Mouse (Mus musculus) small intestine, adult 2 months (tissue): ENCODE results near the gene Bace2. TPM values are rescaled to one million over a fixed set of nuclear protein-coding genes. Genes with fewer than 3 reads are reported as not detected.

ENCODE experiments used
- H3K27ac ChIP-seq: fragments of 200-500 bp; 2 replicates; pipeline ENCODE4 v1.5.1; 2012; ENCODE audit warnings: low read depth, low read length, control low read depth, inconsistent platforms; ENCODE audit not compliant: insufficient read depth
- H3K27me3 ChIP-seq: fragments of 200-500 bp; 2 replicates; pipeline ENCODE4 v1.6.1; 2012; ENCODE audit warnings: mild to moderate bottlenecking, moderate library complexity, low read length, inconsistent platforms; ENCODE audit not compliant: control insufficient read depth, insufficient read depth
- H3K36me3 ChIP-seq: fragments of 200-500 bp; 2 replicates; pipeline ENCODE4 v1.6.1; 2012; ENCODE audit warnings: mild to moderate bottlenecking, low read length, control low read depth, inconsistent platforms; ENCODE audit not compliant: control insufficient read depth, insufficient read depth
- H3K4me1 ChIP-seq: fragments of 200-500 bp; 2 replicates; pipeline ENCODE4 v1.6.1; 2012; ENCODE audit warnings: low read length, inconsistent platforms, mixed read lengths; ENCODE audit not compliant: control insufficient read depth, insufficient read depth, insufficient read length
- H3K4me3 ChIP-seq: fragments of 200-500 bp; 2 replicates; pipeline ENCODE4 v1.5.1; 2012; ENCODE audit warnings: low read depth, mild to moderate bottlenecking, control low read depth, inconsistent platforms, low read length, moderate library complexity
- CTCF ChIP-seq: fragments of 200-500 bp; IDR thresholded peaks from 2 replicates; pipeline ENCODE4 v1.5.1; 2012; ENCODE audit warnings: low read depth, mild to moderate bottlenecking, control low read depth, inconsistent platforms, low read length, moderate library complexity, mixed read lengths; ENCODE audit not compliant: insufficient replicate concordance, insufficient read length; ENCODE audit errors: extremely low read depth
- POLR2A ChIP-seq: fragments of 200-500 bp; IDR thresholded peaks from 2 replicates; pipeline ENCODE4 v1.6.1; 2012; ENCODE audit warnings: low read depth, mild to moderate bottlenecking, control low read depth, inconsistent platforms, low read length, moderate library complexity
- WGBS: fragments of 180-500 bp; shearing (Covaris S2); methylation state at CpG from one replicate; pipeline ENCODE4 v1.1.7; 2018; 5-methylcytosine and 5-hydroxymethylcytosine counted together
- polyA plus RNA-seq: library from polyadenylated mRNA; depleted of rRNA; stranded (reverse); fragments of >200 nt; gene quantifications from 2 replicates; pipeline ENCODE4 v1.2.3, GENCODE M21; 2012

Bace2 gene
- polyA plus RNA-seq, 1 experiment, result 2.0 TPM

DNA sequence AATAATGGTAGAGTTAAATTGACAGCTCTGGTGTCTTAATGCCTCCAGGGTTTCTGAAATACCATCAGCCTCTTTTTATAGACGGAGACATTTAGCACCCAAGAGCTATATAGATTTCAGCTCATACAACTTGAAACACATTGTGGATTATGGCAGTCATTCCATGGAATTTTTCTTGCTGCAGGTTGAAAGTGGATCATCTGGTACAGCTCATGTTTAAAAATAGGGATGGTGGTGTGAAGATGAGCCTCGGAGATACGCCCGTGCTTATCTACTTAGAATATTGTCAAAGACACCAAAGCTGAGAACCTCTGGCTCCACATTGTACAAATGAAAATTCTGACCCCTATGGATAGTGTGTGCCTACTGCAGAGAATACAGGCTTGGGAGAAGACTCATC is 73.5 kb downstream of the Bace2 start:
- no peaks in the 10 kb centered on the region for H3K27me3 ChIP-seq
- no peak overlapping the region for H3K27ac ChIP-seq
- 94% methylated on average over 4 of the region's 4 CpGs for WGBS
- no peak for TF ChIP-seq POLR2A
- no peak for TF ChIP-seq CTCF
- H3K4me1 ChIP-seq, result no peaks in the 10 kb centered on the region
- H3K4me3 ChIP-seq, result no peak overlapping the region
- H3K36me3 ChIP-seq, result no peaks in the 10 kb centered on the region

DNA sequence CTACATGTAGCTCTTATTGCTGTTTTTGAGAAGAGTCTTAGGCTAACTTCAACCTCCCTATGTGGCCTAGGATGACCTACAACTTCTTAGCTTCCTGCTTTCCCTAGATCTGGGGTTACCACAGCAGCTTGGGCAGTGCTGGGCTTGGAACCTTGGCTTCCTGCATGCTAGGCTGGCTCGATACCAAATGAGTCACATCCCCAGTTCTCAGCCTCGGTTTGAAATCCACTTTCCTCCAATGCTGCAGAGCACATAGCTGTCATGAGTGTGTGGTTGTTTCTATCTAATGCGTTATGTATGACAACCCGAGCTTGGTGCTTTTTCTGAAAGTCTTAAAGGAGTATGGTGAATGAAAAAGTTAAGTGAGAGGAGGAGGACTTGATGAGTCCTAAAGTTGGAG is 74.8 kb downstream of the Bace2 start:
- WGBS, result 46% methylated on average over 4 of the region's 4 CpGs
- Histone ChIP-seq H3K4me1 (no peaks in the 10 kb centered on the region), H3K27me3 (no peaks in the 10 kb centered on the region), H3K27ac (no peak overlapping the region), H3K4me3 (no peak overlapping the region), H3K36me3 (no peaks in the 10 kb centered on the region)
- TF ChIP-seq POLR2A, result no peak
- no peak for TF ChIP-seq CTCF

DNA sequence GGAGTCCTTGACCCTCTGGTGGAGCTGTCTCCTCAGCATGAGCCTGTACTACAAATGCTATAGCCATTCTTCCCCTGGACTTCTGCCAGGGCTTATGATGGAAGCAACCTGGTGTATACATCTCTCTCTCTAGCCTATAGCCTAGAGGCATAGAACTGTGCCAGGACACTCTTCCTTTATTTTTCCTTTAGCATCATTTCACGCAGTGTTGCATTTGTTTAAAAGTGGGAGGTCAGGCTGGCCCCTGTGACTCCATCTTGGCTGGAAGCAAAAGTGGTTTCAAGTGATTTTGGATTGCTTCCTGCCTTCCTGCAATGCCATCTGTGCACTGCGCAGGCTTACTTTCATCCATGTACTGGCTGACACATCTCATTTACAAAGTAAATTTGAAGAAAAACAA is 77.7 kb downstream of the Bace2 start:
- no peaks in the 10 kb centered on the region for H3K4me1 ChIP-seq
- TF ChIP-seq POLR2A (no peak), CTCF (no peak)
- no peaks in the 10 kb centered on the region for H3K27me3 ChIP-seq
- H3K36me3 ChIP-seq, result no peaks in the 10 kb centered on the region
- 83% methylated on average over 2 of the region's 2 CpGs for WGBS
- H3K27ac ChIP-seq, result no peak overlapping the region
- H3K4me3 ChIP-seq, result no peak overlapping the region

DNA sequence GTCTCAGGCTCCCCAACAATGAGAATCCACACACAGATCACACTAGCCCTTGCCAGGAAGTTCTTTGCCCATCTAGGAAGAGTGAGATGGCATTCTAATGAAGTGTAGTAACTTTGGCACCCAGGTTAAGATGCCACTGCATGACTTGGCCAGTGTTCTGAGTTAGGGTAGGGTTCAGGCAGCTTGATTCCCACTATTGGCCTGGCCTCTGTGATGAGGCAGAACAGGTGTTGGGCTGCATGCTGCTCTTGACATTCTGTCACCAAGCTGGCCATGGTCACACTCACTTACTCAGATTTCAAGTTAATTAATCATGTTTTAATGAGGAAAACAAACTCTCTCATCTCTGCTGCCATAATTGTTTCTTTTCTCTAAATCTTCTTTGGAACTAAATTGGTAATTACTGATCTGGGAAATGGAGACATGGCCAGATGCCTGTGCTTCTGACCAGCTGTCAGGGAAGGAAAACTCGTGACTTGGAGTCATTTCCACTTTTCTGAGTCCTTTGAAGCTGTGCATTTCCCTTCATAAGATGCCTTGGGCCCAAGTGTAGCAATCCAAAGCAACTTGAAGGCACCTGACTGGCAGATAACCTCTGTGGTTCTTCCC is 81.0 kb downstream of the Bace2 start:
- H3K4me1 ChIP-seq, result no peaks in the 10 kb centered on the region
- no peak overlapping the region for H3K27ac ChIP-seq
- 61% methylated on average over 1 of the region's 1 CpGs for WGBS
- TF ChIP-seq CTCF, result no peak
- no peak for TF ChIP-seq POLR2A
- no peaks in the 10 kb centered on the region for H3K36me3 ChIP-seq
- no peaks in the 10 kb centered on the region for H3K27me3 ChIP-seq
- no peak overlapping the region for H3K4me3 ChIP-seq

DNA sequence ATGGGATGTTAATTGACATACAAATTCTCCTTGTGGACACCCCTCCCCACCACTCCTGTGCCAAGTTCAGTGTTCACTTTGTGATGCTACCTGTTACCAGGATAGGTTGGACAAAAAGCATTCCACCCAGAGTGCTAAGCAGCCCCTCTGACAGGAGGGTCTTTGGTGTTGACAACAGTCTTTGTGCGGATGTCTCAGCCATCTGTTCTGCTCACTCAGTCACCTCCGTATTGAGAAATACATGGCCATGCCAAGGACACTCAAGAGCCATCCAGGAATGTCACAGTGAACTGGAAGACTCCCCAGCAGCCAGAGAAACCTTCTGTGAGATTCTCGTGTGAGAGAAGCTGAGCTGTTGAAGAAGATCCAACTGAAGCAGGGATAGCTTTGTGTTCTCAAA is 81.6 kb downstream of the Bace2 start:
- Histone ChIP-seq H3K27me3 (no peaks in the 10 kb centered on the region), H3K4me3 (no peak overlapping the region), H3K4me1 (no peaks in the 10 kb centered on the region), H3K27ac (no peak overlapping the region), H3K36me3 (no peaks in the 10 kb centered on the region)
- TF ChIP-seq CTCF, result no peak
- no peak for TF ChIP-seq POLR2A
- 83% methylated on average over 3 of the region's 3 CpGs for WGBS

DNA sequence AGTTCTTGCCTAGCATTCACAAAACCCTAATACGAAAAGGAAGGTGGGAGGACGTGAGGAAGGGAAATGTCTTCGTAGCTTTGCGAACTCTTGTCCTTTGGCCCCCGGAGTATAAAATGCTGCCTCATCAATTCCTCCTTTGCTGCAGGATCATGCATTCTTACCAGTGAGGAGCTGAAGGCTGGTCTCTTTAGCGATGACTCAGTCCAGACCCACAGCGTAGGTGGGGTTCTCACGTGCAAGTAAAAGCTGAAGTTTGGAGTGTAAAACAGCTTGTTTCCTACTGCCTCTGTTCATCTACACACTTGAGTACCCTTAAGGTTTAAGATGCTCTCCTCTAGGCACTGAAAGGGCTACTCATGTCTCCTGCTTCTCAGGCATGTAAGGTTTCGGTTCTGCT is 85.4 kb downstream of the Bace2 start:
- no peaks in the 10 kb centered on the region for H3K4me1 ChIP-seq
- H3K27ac ChIP-seq, result no peak overlapping the region
- TF ChIP-seq CTCF (no peak), POLR2A (no peak)
- no peaks in the 10 kb centered on the region for H3K36me3 ChIP-seq
- 80% methylated on average over 9 of the region's 9 CpGs for WGBS
- no peak overlapping the region for H3K4me3 ChIP-seq
- H3K27me3 ChIP-seq, result no peaks in the 10 kb centered on the region

DNA sequence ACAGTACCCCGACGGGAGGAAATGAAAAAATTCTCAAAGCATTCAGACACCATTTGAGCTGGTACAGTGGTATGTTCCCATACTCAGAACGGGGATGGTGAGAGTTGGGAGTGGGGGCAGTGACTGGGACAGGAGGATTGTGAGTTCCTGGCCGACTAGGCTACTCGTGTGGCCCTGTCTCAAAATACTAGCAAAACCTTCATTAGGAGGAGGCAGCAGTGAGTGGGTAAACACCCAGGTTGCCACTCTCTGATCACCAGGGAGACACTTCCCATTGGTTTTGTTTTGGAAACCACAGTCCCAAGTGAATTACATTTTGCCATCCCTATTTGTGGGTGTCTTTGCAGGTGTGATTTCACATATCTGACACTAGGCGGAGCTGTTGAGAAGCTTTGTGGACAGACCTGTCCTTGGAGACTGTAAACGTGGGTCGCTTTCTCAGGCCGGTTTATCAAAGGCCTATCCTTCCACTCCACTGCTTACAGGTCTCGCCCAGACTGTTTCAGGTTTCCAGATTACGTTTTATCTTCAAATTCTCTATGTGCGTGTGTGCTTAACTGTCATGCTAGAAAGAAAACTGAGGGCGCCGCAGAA is 87.2 kb downstream of the Bace2 start:
- peak; percentile 65; the same call in 1 of the 2 replicates for TF ChIP-seq CTCF
- TF ChIP-seq POLR2A, result no peak
- 46% methylated on average over 14 of the region's 14 CpGs for WGBS

More for the DNA sequence above, 87.2 kb downstream of the Bace2 start:
- no peak overlapping the region for H3K27ac ChIP-seq
- H3K36me3 ChIP-seq, result no peaks in the 10 kb centered on the region
- H3K4me1 ChIP-seq, result no peaks in the 10 kb centered on the region
- no peaks in the 10 kb centered on the region for H3K27me3 ChIP-seq
- no peak overlapping the region for H3K4me3 ChIP-seq
